Mouse (Mus musculus): ENCODE measurements at regions not wholly inside any gene's neighbourhood (a gene's known extent, or its start where the extent isn't known, plus 50 kb on each side); places are given as distances from the start of the nearest gene placed in this dataset.

- TF ChIP-seq CTCF (IDR thresholded peaks at IDR 0.05; ENCODE audit: insufficient read depth, low read length) (peak; percentile 19; the same call in 1 of the 2 replicates), POLR2A (IDR thresholded peaks at IDR 0.05; ENCODE audit: borderline replicate concordance, extremely low read depth, low read depth, low read length) (no peak)
Measured at GRCm38 (mm10) chr3:105151475-105152157, 85.0 kb downstream of the 4930564D02Rik start.

Data from lung, adult 2 months (tissue).